Mouse (Mus musculus): ENCODE measurements around the gene Mymx. TPM values are rescaled to one million over a fixed set of nuclear protein-coding genes. Genes with fewer than 3 reads are reported as not detected.

Gene Mymx
- polyA plus RNA-seq, 1 experiment from 2014 or later: 1.6 TPM

GRCm38 (mm10) chr17:45575123-45575897, 26.6 kb downstream of the Mymx start:
- ATAC-seq (ENCODE audit: low FRiP score): no peak
- peak overlapping the region; percentile 79; the same call in 1 of the 2 replicates for H3K9ac ChIP-seq (replicated peaks)
- peaks cover 14% of the 10 kb centered on the region for H3K36me3 ChIP-seq
- peak overlapping the region; percentile 100 for H3K27ac ChIP-seq (replicated peaks)
- H3K4me3 ChIP-seq (replicated peaks): no peak overlapping the region
- peaks cover 33% of the 10 kb centered on the region for H3K4me1 ChIP-seq
- H3K27me3 ChIP-seq (replicated peaks): no peaks in the 10 kb centered on the region
- H3K9me3 ChIP-seq (replicated peaks): no peaks in the 10 kb centered on the region
- WGBS: 92% methylated on average over 8 of the region's 8 CpGs
- peak overlapping the region; percentile 76 for H3K4me2 ChIP-seq

- Histone ChIP-seq H3K4me3 (replicated peaks) (peak overlapping the region; percentile 99), H3K36me3 (peaks cover 25% of the 10 kb centered on the region), H3K9me3 (replicated peaks) (no peaks in the 10 kb centered on the region), H3K27me3 (replicated peaks) (no peaks in the 10 kb centered on the region), H3K27ac (replicated peaks) (peak overlapping the region; percentile 100), H3K4me1 (peaks cover 44% of the 10 kb centered on the region), H3K4me2 (peak overlapping the region; percentile 76), H3K9ac (replicated peaks) (peak overlapping the region; percentile 79)
- peak; percentile 73 for ATAC-seq (ENCODE audit: low FRiP score)
- WGBS: 2% methylated on average over 17 of the region's 17 CpGs
Measured at GRCm38 (mm10) chr17:45574129-45574761, 27.7 kb downstream of the Mymx start.

DNA sequence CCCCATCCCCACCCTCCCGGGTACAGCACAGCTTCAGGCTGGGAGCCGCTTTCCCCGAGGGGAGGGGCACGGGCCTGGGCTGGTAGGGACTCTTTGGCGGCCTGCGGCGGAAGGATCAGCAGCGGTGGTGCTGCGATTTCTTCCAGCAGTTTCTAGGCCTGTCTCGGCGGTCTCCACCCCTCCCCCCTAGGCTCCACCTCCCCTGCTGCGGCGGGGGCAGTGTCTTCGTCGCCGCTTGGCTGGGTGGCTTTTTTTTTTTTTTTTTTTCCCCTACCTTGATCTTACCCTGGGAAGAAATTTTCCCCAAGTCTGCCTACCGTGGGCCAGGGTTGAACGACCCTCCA, 28.1 kb downstream of the Mymx start:
- Histone ChIP-seq H3K9me3 (replicated peaks) (no peaks in the 10 kb centered on the region), H3K9ac (replicated peaks) (peak overlapping the region; percentile 79), H3K27ac (replicated peaks) (peak overlapping the region; percentile 100), H3K36me3 (peaks cover 30% of the 10 kb centered on the region), H3K4me3 (replicated peaks) (peak overlapping the region; percentile 99), H3K27me3 (replicated peaks) (no peaks in the 10 kb centered on the region), H3K4me1 (peaks cover 48% of the 10 kb centered on the region), H3K4me2 (peak overlapping the region; percentile 76)
- WGBS: 0% methylated on average over 18 of the region's 18 CpGs
- peak; percentile 76 for ATAC-seq (ENCODE audit: low FRiP score)

- Histone ChIP-seq H3K27me3 (replicated peaks) (no peaks in the 10 kb centered on the region), H3K4me1 (peaks cover 53% of the 10 kb centered on the region), H3K9me3 (replicated peaks) (no peaks in the 10 kb centered on the region), H3K4me2 (peak within 1 kb of the TSS; percentile 76), H3K36me3 (peaks cover 35% of the 10 kb centered on the region), H3K9ac (replicated peaks) (peak within 1 kb of the TSS; percentile 100), H3K27ac (replicated peaks) (peak within 1 kb of the TSS; percentile 100), H3K4me3 (replicated peaks) (peak within 1 kb of the TSS; percentile 99)
- WGBS: under 1% methylated on average over 41 of the region's 41 CpGs
- ATAC-seq (ENCODE audit: low FRiP score): peak; percentile 89
Measured at GRCm38 (mm10) chr17:45573087-45573779, 28.7 kb downstream of the Mymx start, which contains the start of gene Hsp90ab1. Gene Hsp90ab1 (minus strand): TSS chr17:45573271.

DNA sequence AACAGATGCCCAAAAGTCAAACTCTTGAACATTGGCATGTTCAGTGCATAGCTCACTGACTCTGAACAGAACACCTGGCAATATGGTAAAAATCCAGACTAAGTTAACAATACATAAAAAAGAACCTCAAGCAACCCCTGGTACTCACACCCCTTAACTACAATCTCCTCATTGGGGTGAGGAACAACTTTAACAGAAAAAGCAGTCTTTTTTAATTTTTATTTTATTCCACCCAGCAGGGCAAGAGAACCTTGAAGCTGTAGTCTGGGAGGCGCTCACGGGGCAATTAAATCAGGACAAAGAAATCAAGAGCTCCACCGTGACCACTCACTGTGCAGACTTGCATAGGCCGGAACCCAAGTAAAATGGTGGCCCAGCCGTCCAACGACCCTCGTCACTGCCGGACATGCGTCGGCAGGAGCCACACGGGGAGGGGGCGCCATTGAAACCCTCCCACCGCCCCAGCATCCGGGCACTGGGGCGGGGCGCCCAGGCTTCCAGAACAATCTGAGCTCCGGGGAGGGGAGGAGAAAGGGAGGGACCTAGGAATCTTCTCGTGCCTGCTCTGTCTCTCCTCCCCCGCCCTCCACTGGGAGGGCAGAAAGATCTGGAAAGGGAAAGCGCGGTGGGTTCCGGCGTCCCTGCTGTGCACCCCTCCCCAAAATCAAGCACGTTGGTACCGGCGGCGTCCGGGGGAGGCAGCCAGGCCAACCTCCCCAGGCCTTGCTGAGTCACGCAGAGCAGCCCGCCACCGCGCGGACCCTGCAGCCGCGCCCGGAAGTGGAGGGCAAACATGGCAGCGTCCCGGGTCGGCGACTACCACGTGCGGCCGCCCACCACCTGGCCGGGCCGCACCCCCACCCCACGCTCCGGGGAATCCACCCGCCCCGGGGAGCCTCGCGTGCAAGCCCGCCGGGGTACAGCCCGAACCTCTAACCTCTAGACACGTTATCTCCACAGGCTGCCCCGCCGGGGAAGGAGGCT, 29.5 kb downstream of the Mymx start:
- Histone ChIP-seq H3K9me3 (replicated peaks) (no peaks in the 10 kb centered on the region), H3K4me3 (replicated peaks) (peak overlapping the region; percentile 99), H3K4me2 (peak overlapping the region; percentile 76), H3K4me1 (peaks cover 60% of the 10 kb centered on the region), H3K36me3 (peaks cover 44% of the 10 kb centered on the region), H3K9ac (replicated peaks) (peak overlapping the region; percentile 100), H3K27me3 (replicated peaks) (no peaks in the 10 kb centered on the region), H3K27ac (replicated peaks) (peak overlapping the region; percentile 100)
- ATAC-seq (ENCODE audit: low FRiP score): peak; percentile 49
- WGBS: under 1% methylated on average over 55 of the region's 57 CpGs

- Histone ChIP-seq H3K36me3 (peaks cover 64% of the 10 kb centered on the region), H3K4me3 (replicated peaks) (no peak overlapping the region), H3K27me3 (replicated peaks) (no peaks in the 10 kb centered on the region), H3K9me3 (replicated peaks) (no peaks in the 10 kb centered on the region), H3K9ac (replicated peaks) (no peak overlapping the region), H3K4me1 (peaks cover 74% of the 10 kb centered on the region), H3K27ac (replicated peaks) (no peak overlapping the region), H3K4me2 (no peak overlapping the region)
- no peak for ATAC-seq (ENCODE audit: low FRiP score)
- 86% methylated on average over 4 of the region's 4 CpGs for WGBS
Measured at GRCm38 (mm10) chr17:45569999-45570398, 31.9 kb downstream of the Mymx start.

DNA sequence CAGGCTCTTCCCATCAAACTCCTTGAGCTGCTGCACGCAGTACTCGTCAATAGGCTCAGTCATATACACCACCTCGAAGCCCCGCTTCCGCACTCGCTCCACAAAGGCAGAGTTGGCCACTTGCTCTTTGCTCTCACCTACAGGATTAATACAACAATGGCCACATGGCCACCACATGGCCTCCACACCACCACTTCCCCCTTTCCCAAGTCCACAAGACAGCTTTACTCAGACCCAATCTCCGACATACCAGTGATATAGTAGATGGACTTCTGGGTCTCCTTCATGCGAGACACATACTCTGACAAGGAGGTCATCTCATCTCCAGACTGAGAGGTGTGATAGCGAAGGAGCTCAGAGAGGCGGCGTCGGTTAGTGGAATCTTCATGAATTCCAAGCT, 32.9 kb downstream of the Mymx start:
- 90% methylated on average over 12 of the region's 12 CpGs for WGBS
- H3K36me3 ChIP-seq: peaks cover 64% of the 10 kb centered on the region

DNA sequence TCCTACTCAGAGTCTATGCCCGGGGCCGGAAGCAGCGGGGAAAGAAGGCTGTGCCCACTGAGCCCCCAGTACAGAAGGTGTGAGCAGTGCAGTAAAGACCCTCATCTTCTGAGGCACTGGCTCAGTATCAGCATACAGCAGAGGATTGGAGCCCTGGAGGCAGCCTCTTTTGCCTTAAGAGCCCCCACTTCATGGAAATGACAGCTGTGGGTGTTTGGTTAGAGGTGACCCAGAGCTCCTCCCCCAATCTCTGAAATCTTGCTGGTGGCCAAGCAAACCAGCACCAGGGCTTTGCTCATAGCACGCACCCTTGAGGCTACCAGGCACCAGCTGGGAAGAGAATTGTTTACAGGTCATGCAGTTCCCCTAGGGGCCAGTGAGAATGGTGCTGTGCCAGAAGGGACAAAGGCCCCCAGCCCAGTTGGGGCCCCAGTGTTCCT, 34.7 kb downstream of the Mymx start:
- peaks cover 72% of the 10 kb centered on the region for H3K4me1 ChIP-seq
- H3K27me3 ChIP-seq (replicated peaks): no peaks in the 10 kb centered on the region
- no peak overlapping the region for H3K4me2 ChIP-seq
- H3K36me3 ChIP-seq: peaks cover 64% of the 10 kb centered on the region
- 20% methylated on average over 4 of the region's 4 CpGs for WGBS
- no peak overlapping the region for H3K9ac ChIP-seq (replicated peaks)
- H3K27ac ChIP-seq (replicated peaks): no peak overlapping the region; the same call in 1 of the 2 replicates
- H3K4me3 ChIP-seq (replicated peaks): no peak overlapping the region
- no peak for ATAC-seq (ENCODE audit: low FRiP score)
- no peaks in the 10 kb centered on the region for H3K9me3 ChIP-seq (replicated peaks)

More for the DNA sequence above, 32.9 kb downstream of the Mymx start:
- Histone ChIP-seq H3K9ac (replicated peaks) (no peak overlapping the region), H3K9me3 (replicated peaks) (no peaks in the 10 kb centered on the region), H3K27ac (replicated peaks) (no peak overlapping the region), H3K4me1 (peaks cover 72% of the 10 kb centered on the region), H3K4me3 (replicated peaks) (no peak overlapping the region), H3K4me2 (no peak overlapping the region), H3K27me3 (replicated peaks) (no peaks in the 10 kb centered on the region)
- ATAC-seq (ENCODE audit: low FRiP score): no peak

DNA sequence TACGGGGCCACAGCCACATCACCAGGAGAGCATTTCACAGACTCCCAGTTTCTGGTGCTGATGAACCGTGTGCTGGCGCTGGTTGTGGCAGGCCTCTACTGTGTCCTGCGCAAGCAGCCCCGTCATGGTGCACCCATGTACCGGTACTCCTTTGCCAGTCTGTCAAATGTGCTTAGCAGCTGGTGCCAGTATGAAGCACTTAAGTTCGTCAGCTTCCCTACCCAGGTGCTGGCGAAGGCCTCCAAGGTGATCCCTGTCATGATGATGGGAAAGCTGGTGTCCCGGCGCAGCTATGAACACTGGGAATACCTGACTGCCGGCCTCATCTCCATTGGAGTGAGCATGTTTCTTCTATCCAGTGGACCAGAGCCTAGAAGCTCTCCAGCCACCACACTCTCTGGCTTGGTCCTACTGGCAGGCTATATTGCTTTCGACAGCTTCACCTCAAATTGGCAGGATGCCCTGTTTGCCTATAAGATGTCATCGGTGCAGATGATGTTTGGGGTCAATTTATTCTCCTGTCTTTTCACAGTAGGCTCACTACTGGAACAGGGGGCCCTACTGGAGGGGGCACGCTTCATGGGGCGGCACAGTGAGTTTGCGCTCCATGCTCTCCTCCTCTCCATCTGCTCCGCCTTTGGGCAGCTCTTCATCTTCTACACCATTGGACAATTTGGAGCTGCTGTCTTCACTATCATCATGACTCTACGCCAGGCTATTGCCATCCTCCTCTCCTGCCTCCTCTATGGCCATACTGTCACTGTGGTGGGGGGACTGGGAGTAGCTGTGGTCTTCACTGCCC, 35.3 kb downstream of the Mymx start:
- no peak overlapping the region for H3K4me2 ChIP-seq
- no peak for ATAC-seq (ENCODE audit: low FRiP score)
- WGBS: 67% methylated on average over 18 of the region's 18 CpGs

GRCm38 (mm10) chr17:45566031-45566359, 35.9 kb downstream of the Mymx start:
- Histone ChIP-seq H3K36me3 (peaks cover 57% of the 10 kb centered on the region), H3K9ac (replicated peaks) (no peak overlapping the region), H3K9me3 (replicated peaks) (no peaks in the 10 kb centered on the region), H3K4me3 (replicated peaks) (no peak overlapping the region), H3K27me3 (replicated peaks) (no peaks in the 10 kb centered on the region), H3K4me2 (no peak overlapping the region), H3K4me1 (peaks cover 62% of the 10 kb centered on the region), H3K27ac (replicated peaks) (no peak overlapping the region)
- no peak for ATAC-seq (ENCODE audit: low FRiP score)
- 73% methylated on average over 1 of the region's 1 CpGs for WGBS

More for the DNA sequence above, 35.3 kb downstream of the Mymx start:
- Histone ChIP-seq H3K27me3 (replicated peaks) (no peaks in the 10 kb centered on the region), H3K4me3 (replicated peaks) (no peak overlapping the region), H3K9me3 (replicated peaks) (no peaks in the 10 kb centered on the region), H3K4me1 (peaks cover 68% of the 10 kb centered on the region), H3K27ac (replicated peaks) (no peak overlapping the region; the same call in 1 of the 2 replicates), H3K9ac (replicated peaks) (no peak overlapping the region), H3K36me3 (peaks cover 62% of the 10 kb centered on the region)
